Mouse (Mus musculus) hindbrain, embryonic 15.5 days (tissue): Measurements from ENCODE around the gene Fars2. TPM values are rescaled to one million over a fixed set of nuclear protein-coding genes. Genes with fewer than 3 reads are reported as not detected.

ENCODE experiments used
- ATAC-seq: fragments of 200-750 bp; cut with Nextera tagmentation; 2 replicates; pipeline ENCODE4 v1.8.0; 2017; ENCODE audit warnings: low read depth, moderate number of reproducible peaks, moderate TSS enrichment; ENCODE audit not compliant: low FRiP score
- H3K27ac ChIP-seq: fragments of 300-500 bp; sonication (generic); replicated peaks from 2 replicates; pipeline ENCODE4 v1.5.1; 2015; ENCODE audit warnings: mild to moderate bottlenecking, inconsistent platforms
- H3K27me3 ChIP-seq: fragments of 300-500 bp; sonication (generic); 2 replicates; pipeline ENCODE4 v1.6.1; 2015; ENCODE audit warnings: control low read depth, inconsistent platforms
- H3K36me3 ChIP-seq: fragments of 300-500 bp; sonication (generic); 2 replicates; pipeline ENCODE4 v1.6.1; 2015; ENCODE audit warnings: control low read depth, inconsistent platforms
- H3K4me1 ChIP-seq: fragments of 300-500 bp; sonication (generic); replicated peaks from 2 replicates; pipeline ENCODE4 v1.6.1; 2015; ENCODE audit warnings: control low read depth, inconsistent platforms
- H3K4me2 ChIP-seq: fragments of 300-500 bp; sonication (generic); 2 replicates; pipeline ENCODE4 v1.6.1; 2015; ENCODE audit warnings: moderate library complexity, mild to moderate bottlenecking, inconsistent platforms
- H3K4me3 ChIP-seq: fragments of 300-500 bp; sonication (generic); 2 replicates; pipeline ENCODE4 v1.5.1; 2015; ENCODE audit warnings: mild to moderate bottlenecking, inconsistent platforms
- H3K9ac ChIP-seq: fragments of 300-500 bp; sonication (generic); 2 replicates; pipeline ENCODE4 v1.6.1; 2015; ENCODE audit warnings: inconsistent platforms
- H3K9me3 ChIP-seq: fragments of 300-500 bp; sonication (generic); 2 replicates; pipeline ENCODE4 v1.6.1; 2016; ENCODE audit warnings: control low read depth, inconsistent platforms
- WGBS: fragments of 180-500 bp; shearing (Covaris S2); methylation state at CpG from one replicate; pipeline ENCODE4 v1.1.7; 2015; 5-methylcytosine and 5-hydroxymethylcytosine counted together
- polyA plus RNA-seq: library from polyadenylated mRNA; unstranded; fragments of >200 nt; fragmentation: Nextera tagmentation; extraction: Ambion mirVana; gene quantifications from 2 replicates; pipeline ENCODE4 v1.2.1, GENCODE M21; 2015

The Fars2 gene
- polyA plus RNA-seq, 1 experiment from 2014 or later = 25.6 TPM

- H3K4me3 ChIP-seq = peak overlapping the region; percentile 46
- H3K4me2 ChIP-seq = peak overlapping the region; percentile 72
- WGBS = 7% methylated on average over 9 of the region's 9 CpGs
- peaks cover 22% of the 10 kb centered on the region for H3K27me3 ChIP-seq
- peak overlapping the region; percentile 37 for H3K9ac ChIP-seq
- H3K4me1 ChIP-seq = peaks cover 21% of the 10 kb centered on the region
- no peaks in the 10 kb centered on the region for H3K36me3 ChIP-seq
- H3K27ac ChIP-seq = peak overlapping the region; percentile 95
- H3K9me3 ChIP-seq = no peaks in the 10 kb centered on the region
- peak; percentile 28 for ATAC-seq
Measured at GRCm38 (mm10) chr13:36736619-36736996, 619.4 kb downstream of the Fars2 start.

- H3K27me3 ChIP-seq = no peaks in the 10 kb centered on the region
- 62% methylated on average over 2 of the region's 2 CpGs for WGBS
Measured at GRCm38 (mm10) chr13:36750056-36750455, 632.8 kb downstream of the Fars2 start.

GRCm38 (mm10) chr13:36751861-36752260, 634.6 kb downstream of the Fars2 start:
- peak; percentile 56; the same call in 1 of the 2 replicates for ATAC-seq
- no peak overlapping the region for H3K27ac ChIP-seq
- 39% methylated on average over 3 of the region's 3 CpGs for WGBS

More at GRCm38 (mm10) chr13:36750056-36750455, 632.8 kb downstream of the Fars2 start:
- Histone ChIP-seq H3K9me3 (no peaks in the 10 kb centered on the region), H3K4me3 (no peak overlapping the region), H3K27ac (no peak overlapping the region), H3K4me1 (0 out of 2 replicates have a peak, but pooled peaks cover 3% of the 10 kb centered on the region), H3K4me2 (no peak overlapping the region), H3K9ac (no peak overlapping the region), H3K36me3 (no peaks in the 10 kb centered on the region)
- ATAC-seq = no peak

GRCm38 (mm10) chr13:36766801-36767200, 649.6 kb downstream of the Fars2 start:
- no peak for ATAC-seq
- no peak overlapping the region for H3K4me3 ChIP-seq
- H3K9me3 ChIP-seq = no peaks in the 10 kb centered on the region
- no peak overlapping the region for H3K27ac ChIP-seq
- WGBS = 20% methylated on average over 2 of the region's 2 CpGs
- no peaks in the 10 kb centered on the region for H3K4me1 ChIP-seq
- H3K36me3 ChIP-seq = no peaks in the 10 kb centered on the region
- H3K4me2 ChIP-seq = no peak overlapping the region
- no peaks in the 10 kb centered on the region for H3K27me3 ChIP-seq
- H3K9ac ChIP-seq = no peak overlapping the region

More at GRCm38 (mm10) chr13:36751861-36752260, 634.6 kb downstream of the Fars2 start:
- Histone ChIP-seq H3K4me2 (no peak overlapping the region), H3K27me3 (no peaks in the 10 kb centered on the region), H3K4me3 (no peak overlapping the region), H3K9ac (no peak overlapping the region), H3K36me3 (no peaks in the 10 kb centered on the region), H3K4me1 (0 out of 2 replicates have a peak, but pooled peaks cover 3% of the 10 kb centered on the region), H3K9me3 (no peaks in the 10 kb centered on the region)

Other genes starting within 250 kb of the Fars2 start
- gene Rpp40, start 211.1 kb upstream of the Fars2 start, polyA plus RNA-seq = 7.4 and 8.4 TPM in 2 replicates
- gene Ppp1r3g, start 158.6 kb upstream of the Fars2 start, polyA plus RNA-seq = 0.41 and 0.44 TPM in 2 replicates
- 39.3 and 39.8 TPM in 2 replicates for gene Lyrm4, start 114 bp downstream of the Fars2 start, polyA plus RNA-seq